Mouse (Mus musculus): ENCODE data around the gene Rdh16. TPM values are rescaled to one million over a fixed set of nuclear protein-coding genes. Genes with fewer than 3 reads are reported as not detected.
"Not testable (repeated sequence)": the region's sequence is repeated elsewhere in the genome, so short reads cannot be mapped to it uniquely, and the experiment has no call there.

Gene Rdh16
- polyA plus RNA-seq, 1 experiment from 2014 or later: not detected

- no peak for ATAC-seq (replicated peaks; ENCODE audit: low FRiP score, low TSS enrichment, low read depth)
- Histone ChIP-seq H3K9me3 (ENCODE audit: control insufficient read depth, low read length) (no peaks in the 10 kb centered on the region), H3K27me3 (replicated peaks; ENCODE audit: control insufficient read depth, insufficient read depth, low read length) (no peaks in the 10 kb centered on the region), H3K9ac (ENCODE audit: low read length) (no peak overlapping the region), H3K4me3 (ENCODE audit: low read depth, low read length) (no peak overlapping the region), H3K36me3 (ENCODE audit: control insufficient read depth, insufficient read depth, low read length) (no peaks in the 10 kb centered on the region), H3K27ac (ENCODE audit: low read depth) (no peak overlapping the region), H3K4me2 (ENCODE audit: low read length) (no peak overlapping the region), H3K4me1 (replicated peaks; ENCODE audit: control insufficient read depth, insufficient read depth, low read length) (no peaks in the 10 kb centered on the region)
- DNase-seq (ENCODE audit: low spot score): no peak
Observed at GRCm38 (mm10) chr10:127815888-127816287, 14.9 kb downstream of the Rdh16 start.

GRCm38 (mm10) chr10:127817268-127817910, 16.4 kb downstream of the Rdh16 start:
- not testable (repeated sequence) for H3K9ac ChIP-seq (ENCODE audit: low read length); H3K27ac ChIP-seq (ENCODE audit: low read depth); H3K4me2 ChIP-seq (ENCODE audit: low read length); DNase-seq (ENCODE audit: low spot score); H3K4me1 ChIP-seq (replicated peaks; ENCODE audit: control insufficient read depth, insufficient read depth, low read length); H3K27me3 ChIP-seq (replicated peaks; ENCODE audit: control insufficient read depth, insufficient read depth, low read length); H3K4me3 ChIP-seq (ENCODE audit: low read depth, low read length); ATAC-seq (replicated peaks; ENCODE audit: low FRiP score, low TSS enrichment, low read depth); H3K36me3 ChIP-seq (ENCODE audit: control insufficient read depth, insufficient read depth, low read length); H3K9me3 ChIP-seq (ENCODE audit: control insufficient read depth, low read length)
- WGBS: 68% methylated on average over 4 of the region's 4 CpGs

GRCm38 (mm10) chr10:127821806-127822205, 20.9 kb downstream of the Rdh16 start:
- H3K9ac ChIP-seq (ENCODE audit: low read length); H3K27me3 ChIP-seq (replicated peaks; ENCODE audit: control insufficient read depth, insufficient read depth, low read length); H3K4me2 ChIP-seq (ENCODE audit: low read length); H3K27ac ChIP-seq (ENCODE audit: low read depth); H3K4me3 ChIP-seq (ENCODE audit: low read depth, low read length); H3K9me3 ChIP-seq (ENCODE audit: control insufficient read depth, low read length); DNase-seq (ENCODE audit: low spot score); ATAC-seq (replicated peaks; ENCODE audit: low FRiP score, low TSS enrichment, low read depth); H3K4me1 ChIP-seq (replicated peaks; ENCODE audit: control insufficient read depth, insufficient read depth, low read length); H3K36me3 ChIP-seq (ENCODE audit: control insufficient read depth, insufficient read depth, low read length): not testable (repeated sequence)
- 85% methylated on average over 2 of the region's 2 CpGs for WGBS

GRCm38 (mm10) chr10:127825386-127825785, 24.4 kb downstream of the Rdh16 start:
- Histone ChIP-seq H3K27ac (ENCODE audit: low read depth) (no peak overlapping the region), H3K4me1 (replicated peaks; ENCODE audit: control insufficient read depth, insufficient read depth, low read length) (no peaks in the 10 kb centered on the region), H3K36me3 (ENCODE audit: control insufficient read depth, insufficient read depth, low read length) (no peaks in the 10 kb centered on the region), H3K9me3 (ENCODE audit: control insufficient read depth, low read length) (no peaks in the 10 kb centered on the region), H3K9ac (ENCODE audit: low read length) (no peak overlapping the region), H3K4me3 (ENCODE audit: low read depth, low read length) (no peak overlapping the region), H3K4me2 (ENCODE audit: low read length) (no peak overlapping the region), H3K27me3 (replicated peaks; ENCODE audit: control insufficient read depth, insufficient read depth, low read length) (no peaks in the 10 kb centered on the region)
- 84% methylated on average over 6 of the region's 6 CpGs for WGBS
- DNase-seq (ENCODE audit: low spot score) (no peak), ATAC-seq (replicated peaks; ENCODE audit: low FRiP score, low TSS enrichment, low read depth) (no peak)

- no peaks in the 10 kb centered on the region for H3K4me1 ChIP-seq (replicated peaks; ENCODE audit: control insufficient read depth, insufficient read depth, low read length)
- H3K9ac ChIP-seq (ENCODE audit: low read length): no peak overlapping the region
- no peak overlapping the region for H3K4me2 ChIP-seq (ENCODE audit: low read length)
- no peak for DNase-seq (ENCODE audit: low spot score)
- no peaks in the 10 kb centered on the region for H3K27me3 ChIP-seq (replicated peaks; ENCODE audit: control insufficient read depth, insufficient read depth, low read length)
- 74% methylated on average over 3 of the region's 3 CpGs for WGBS
- H3K4me3 ChIP-seq (ENCODE audit: low read depth, low read length): no peak overlapping the region
- ATAC-seq (replicated peaks; ENCODE audit: low FRiP score, low TSS enrichment, low read depth): no peak
- H3K27ac ChIP-seq (ENCODE audit: low read depth): no peak overlapping the region
- H3K9me3 ChIP-seq (ENCODE audit: control insufficient read depth, low read length): no peaks in the 10 kb centered on the region
- H3K36me3 ChIP-seq (ENCODE audit: control insufficient read depth, insufficient read depth, low read length): no peaks in the 10 kb centered on the region
Observed at GRCm38 (mm10) chr10:127829121-127829520, 28.2 kb downstream of the Rdh16 start.

GRCm38 (mm10) chr10:127834186-127834585, 33.2 kb downstream of the Rdh16 start:
- ATAC-seq (replicated peaks; ENCODE audit: low FRiP score, low TSS enrichment, low read depth); H3K9ac ChIP-seq (ENCODE audit: low read length); H3K4me2 ChIP-seq (ENCODE audit: low read length); H3K27me3 ChIP-seq (replicated peaks; ENCODE audit: control insufficient read depth, insufficient read depth, low read length); H3K4me3 ChIP-seq (ENCODE audit: low read depth, low read length); H3K36me3 ChIP-seq (ENCODE audit: control insufficient read depth, insufficient read depth, low read length); DNase-seq (ENCODE audit: low spot score); H3K27ac ChIP-seq (ENCODE audit: low read depth); H3K9me3 ChIP-seq (ENCODE audit: control insufficient read depth, low read length); H3K4me1 ChIP-seq (replicated peaks; ENCODE audit: control insufficient read depth, insufficient read depth, low read length): not testable (repeated sequence)
- WGBS: 96% methylated on average over 1 of the region's 1 CpGs

GRCm38 (mm10) chr10:127835292-127835691, 34.3 kb downstream of the Rdh16 start:
- no peak for DNase-seq (ENCODE audit: low spot score)
- Histone ChIP-seq H3K4me1 (replicated peaks; ENCODE audit: control insufficient read depth, insufficient read depth, low read length) (no peaks in the 10 kb centered on the region), H3K4me2 (ENCODE audit: low read length) (no peak overlapping the region), H3K36me3 (ENCODE audit: control insufficient read depth, insufficient read depth, low read length) (no peaks in the 10 kb centered on the region), H3K27me3 (replicated peaks; ENCODE audit: control insufficient read depth, insufficient read depth, low read length) (no peaks in the 10 kb centered on the region), H3K27ac (ENCODE audit: low read depth) (no peak overlapping the region), H3K4me3 (ENCODE audit: low read depth, low read length) (no peak overlapping the region), H3K9me3 (ENCODE audit: control insufficient read depth, low read length) (no peaks in the 10 kb centered on the region), H3K9ac (ENCODE audit: low read length) (no peak overlapping the region)
- ATAC-seq (replicated peaks; ENCODE audit: low FRiP score, low TSS enrichment, low read depth): no peak
- WGBS: 79% methylated on average over 5 of the region's 5 CpGs

- DNase-seq (ENCODE audit: low spot score); H3K27me3 ChIP-seq (replicated peaks; ENCODE audit: control insufficient read depth, insufficient read depth, low read length); H3K9ac ChIP-seq (ENCODE audit: low read length); H3K4me3 ChIP-seq (ENCODE audit: low read depth, low read length); H3K27ac ChIP-seq (ENCODE audit: low read depth); H3K4me2 ChIP-seq (ENCODE audit: low read length); ATAC-seq (replicated peaks; ENCODE audit: low FRiP score, low TSS enrichment, low read depth); H3K36me3 ChIP-seq (ENCODE audit: control insufficient read depth, insufficient read depth, low read length); H3K9me3 ChIP-seq (ENCODE audit: control insufficient read depth, low read length); H3K4me1 ChIP-seq (replicated peaks; ENCODE audit: control insufficient read depth, insufficient read depth, low read length): not testable (repeated sequence)
- 91% methylated on average over 5 of the region's 5 CpGs for WGBS
Observed at GRCm38 (mm10) chr10:127837793-127838192, 36.8 kb downstream of the Rdh16 start.

- ATAC-seq (replicated peaks; ENCODE audit: low FRiP score, low TSS enrichment, low read depth): no peak
- Histone ChIP-seq H3K4me2 (ENCODE audit: low read length) (no peak overlapping the region), H3K36me3 (ENCODE audit: control insufficient read depth, insufficient read depth, low read length) (no peaks in the 10 kb centered on the region), H3K27ac (ENCODE audit: low read depth) (no peak overlapping the region), H3K27me3 (replicated peaks; ENCODE audit: control insufficient read depth, insufficient read depth, low read length) (no peaks in the 10 kb centered on the region), H3K9ac (ENCODE audit: low read length) (no peak overlapping the region), H3K9me3 (ENCODE audit: control insufficient read depth, low read length) (no peaks in the 10 kb centered on the region), H3K4me3 (ENCODE audit: low read depth, low read length) (no peak overlapping the region), H3K4me1 (replicated peaks; ENCODE audit: control insufficient read depth, insufficient read depth, low read length) (no peaks in the 10 kb centered on the region)
- WGBS: 88% methylated on average over 2 of the region's 2 CpGs
- no peak for DNase-seq (ENCODE audit: low spot score)
Observed at GRCm38 (mm10) chr10:127838539-127838938, 37.6 kb downstream of the Rdh16 start.
